Mouse (Mus musculus) skeletal muscle tissue, adult 2 months (tissue): Measurements from ENCODE around the gene Sppl3.
A peak's percentile ranks its signal among the peaks of the same experiment; 100 is the strongest.

Experiments used
- DNase-seq: peaks from one replicate; pipeline ENCODE4 v3.0.0-alpha.2; 2012; ENCODE audit warnings: low read depth, low spot score

The Sppl3 gene

GRCm38 (mm10) chr5:115035217-115035616 is 24.3 kb downstream of the Sppl3 start:
- DNase-seq, result no peak

- DNase-seq, result no peak
Observed at GRCm38 (mm10) chr5:115037099-115037498, 26.2 kb downstream of the Sppl3 start.

- DNase-seq, result peak; percentile 65
Observed at GRCm38 (mm10) chr5:115040756-115041155, 29.8 kb downstream of the Sppl3 start.

GRCm38 (mm10) chr5:115043626-115044025 is 32.7 kb downstream of the Sppl3 start:
- no peak for DNase-seq

GRCm38 (mm10) chr5:115045146-115045677 is 34.3 kb downstream of the Sppl3 start:
- DNase-seq, result no peak

GRCm38 (mm10) chr5:115049692-115050091 is 38.8 kb downstream of the Sppl3 start:
- no peak for DNase-seq

- DNase-seq, result no peak
Observed at GRCm38 (mm10) chr5:115050776-115051175, 39.8 kb downstream of the Sppl3 start.

GRCm38 (mm10) chr5:115052546-115052945 is 41.6 kb downstream of the Sppl3 start:
- DNase-seq, result no peak

GRCm38 (mm10) chr5:115053791-115054396 is 43.0 kb downstream of the Sppl3 start:
- no peak for DNase-seq

GRCm38 (mm10) chr5:115055418-115055817 is 44.5 kb downstream of the Sppl3 start:
- no peak for DNase-seq

GRCm38 (mm10) chr5:115057153-115057552 is 46.2 kb downstream of the Sppl3 start:
- no peak for DNase-seq

- DNase-seq, result no peak
Observed at GRCm38 (mm10) chr5:115058584-115059297, 47.8 kb downstream of the Sppl3 start.

- no peak for DNase-seq
Observed at GRCm38 (mm10) chr5:115060067-115060695, 49.2 kb downstream of the Sppl3 start.

- DNase-seq, result no peak
Observed at GRCm38 (mm10) chr5:115060977-115061376, 50.0 kb downstream of the Sppl3 start.

- DNase-seq, result no peak
Observed at GRCm38 (mm10) chr5:115062566-115062965, 51.6 kb downstream of the Sppl3 start.

GRCm38 (mm10) chr5:115063391-115063790 is 52.5 kb downstream of the Sppl3 start:
- DNase-seq, result no peak

- DNase-seq, result no peak
Observed at GRCm38 (mm10) chr5:115066245-115066644, 55.3 kb downstream of the Sppl3 start.

GRCm38 (mm10) chr5:115068671-115069421 is 57.9 kb downstream of the Sppl3 start:
- DNase-seq, result no peak

GRCm38 (mm10) chr5:115069611-115070010 is 58.7 kb downstream of the Sppl3 start:
- no peak for DNase-seq

GRCm38 (mm10) chr5:115070457-115070856 is 59.5 kb downstream of the Sppl3 start:
- no peak for DNase-seq

- DNase-seq, result no peak
Observed at GRCm38 (mm10) chr5:115071096-115071901, 60.4 kb downstream of the Sppl3 start.
